Mouse (Mus musculus) midbrain, embryonic 14.5 days (tissue): ENCODE data around the gene Ints13. TPM values are rescaled to one million over a fixed set of nuclear protein-coding genes. Genes with fewer than 3 reads are reported as not detected.
A peak's percentile ranks its signal among the peaks of the same experiment; 100 is the strongest.

Experiments
- ATAC-seq: fragments of 200-750 bp; cut with Nextera tagmentation; 2 replicates; pipeline ENCODE4 v1.8.0; 2017; ENCODE audit warnings: moderate number of reproducible peaks, moderate library complexity; ENCODE audit not compliant: low FRiP score, low TSS enrichment
- DNase-seq: peaks from one replicate; pipeline ENCODE4 v3.0.0-alpha.2; 2015
- H3K27ac ChIP-seq: fragments of 300-500 bp; sonication (generic); replicated peaks from 2 replicates; pipeline ENCODE4 v1.5.1; 2014; ENCODE audit warnings: mild to moderate bottlenecking, low read depth, low read length, moderate library complexity
- H3K27me3 ChIP-seq: fragments of 300-500 bp; sonication (generic); 2 replicates; pipeline ENCODE4 v1.6.1; 2014; ENCODE audit warnings: low read length, control low read depth, mixed read lengths; ENCODE audit not compliant: control insufficient read depth, insufficient read depth
- H3K36me3 ChIP-seq: fragments of 300-500 bp; sonication (generic); 2 replicates; pipeline ENCODE4 v1.6.1; 2014; ENCODE audit warnings: low read length, control low read depth; ENCODE audit not compliant: control insufficient read depth, insufficient read depth
- H3K4me1 ChIP-seq: fragments of 300-500 bp; sonication (generic); 2 replicates; pipeline ENCODE4 v1.6.1; 2014; ENCODE audit warnings: mild to moderate bottlenecking, antibody characterized with exemption, low read length, control low read depth; ENCODE audit not compliant: control insufficient read depth, insufficient read depth
- H3K4me2 ChIP-seq: fragments of 300-500 bp; sonication (generic); 2 replicates; pipeline ENCODE4 v1.6.1; 2014; ENCODE audit warnings: mild to moderate bottlenecking, low read length, moderate library complexity
- H3K4me3 ChIP-seq: fragments of 300-500 bp; sonication (generic); replicated peaks from 2 replicates; pipeline ENCODE4 v1.5.1; 2014; ENCODE audit warnings: low read depth, low read length
- H3K9ac ChIP-seq: fragments of 300-500 bp; sonication (generic); replicated peaks from 2 replicates; pipeline ENCODE4 v1.6.1; 2014; ENCODE audit warnings: mild to moderate bottlenecking, low read length, moderate library complexity
- H3K9me3 ChIP-seq: fragments of 300-500 bp; sonication (generic); 2 replicates; pipeline ENCODE4 v1.6.1; 2016; ENCODE audit warnings: low read length, control low read depth, mixed read lengths; ENCODE audit not compliant: control insufficient read depth
- WGBS: fragments of 180-500 bp; shearing (Covaris S2); extraction: QIAGEN DNeasy Blood & Tissue Kit; methylation state at CpG from one replicate; pipeline ENCODE4 v1.1.7; 2014; 5-methylcytosine and 5-hydroxymethylcytosine counted together
- polyA plus RNA-seq: library from polyadenylated mRNA; unstranded; fragments of >200 nt; fragmentation: Nextera tagmentation; extraction: Ambion mirVana; gene quantifications from 2 replicates; pipeline ENCODE4 v1.2.1, GENCODE M21; 2014

The Ints13 gene
- polyA plus RNA-seq, 1 experiment from 2014 or later = 53.9 TPM

GRCm38 (mm10) chr6:146513899-146514298 lies 63.7 kb downstream of the Ints13 start:
- DNase-seq (no peak), ATAC-seq (no peak)
- no peak overlapping the region for H3K9ac ChIP-seq
- 68% methylated on average over 5 of the region's 5 CpGs for WGBS
- no peaks in the 10 kb centered on the region for H3K36me3 ChIP-seq
- H3K4me3 ChIP-seq = no peak overlapping the region
- H3K4me1 ChIP-seq = no peaks in the 10 kb centered on the region
- no peaks in the 10 kb centered on the region for H3K27me3 ChIP-seq
- H3K9me3 ChIP-seq = no peaks in the 10 kb centered on the region
- H3K27ac ChIP-seq = no peak overlapping the region
- H3K4me2 ChIP-seq = no peak overlapping the region

- DNase-seq (no peak), ATAC-seq (no peak)
- H3K27ac ChIP-seq = no peak overlapping the region
- H3K9me3 ChIP-seq = no peaks in the 10 kb centered on the region
- no peaks in the 10 kb centered on the region for H3K4me1 ChIP-seq
- no peaks in the 10 kb centered on the region for H3K27me3 ChIP-seq
- no peak overlapping the region for H3K4me2 ChIP-seq
- WGBS = 94% methylated on average over 8 of the region's 8 CpGs
- no peak overlapping the region for H3K9ac ChIP-seq
- H3K36me3 ChIP-seq = no peaks in the 10 kb centered on the region
- no peak overlapping the region for H3K4me3 ChIP-seq
These were observed 64.3 kb downstream of the Ints13 start for GRCm38 (mm10) chr6:146513384-146513783.

GRCm38 (mm10) chr6:146511511-146511910 lies 66.1 kb downstream of the Ints13 start:
- no peaks in the 10 kb centered on the region for H3K4me1 ChIP-seq
- ATAC-seq (no peak), DNase-seq (no peak)
- H3K9me3 ChIP-seq = no peaks in the 10 kb centered on the region
- H3K27ac ChIP-seq = no peak overlapping the region
- H3K36me3 ChIP-seq = no peaks in the 10 kb centered on the region
- no peaks in the 10 kb centered on the region for H3K27me3 ChIP-seq
- no peak overlapping the region for H3K4me2 ChIP-seq
- 86% methylated on average over 8 of the region's 8 CpGs for WGBS
- H3K9ac ChIP-seq = no peak overlapping the region
- H3K4me3 ChIP-seq = no peak overlapping the region

- no peak overlapping the region for H3K4me2 ChIP-seq
- no peaks in the 10 kb centered on the region for H3K4me1 ChIP-seq
- no peaks in the 10 kb centered on the region for H3K9me3 ChIP-seq
- H3K4me3 ChIP-seq = no peak overlapping the region
- WGBS = 87% methylated on average over 2 of the region's 2 CpGs
- H3K27me3 ChIP-seq = no peaks in the 10 kb centered on the region
- H3K36me3 ChIP-seq = no peaks in the 10 kb centered on the region
- no peak overlapping the region for H3K9ac ChIP-seq
- DNase-seq (no peak), ATAC-seq (no peak)
- H3K27ac ChIP-seq = no peak overlapping the region
These were observed 67.7 kb downstream of the Ints13 start for GRCm38 (mm10) chr6:146509891-146510290.

- Histone ChIP-seq H3K9me3 (no peaks in the 10 kb centered on the region), H3K4me2 (no peak overlapping the region), H3K4me3 (no peak overlapping the region), H3K27ac (no peak overlapping the region), H3K9ac (no peak overlapping the region), H3K36me3 (no peaks in the 10 kb centered on the region), H3K27me3 (peaks cover 22% of the 10 kb centered on the region), H3K4me1 (peaks cover 12% of the 10 kb centered on the region)
- ATAC-seq (no peak), DNase-seq (no peak)
- WGBS = 86% methylated on average over 2 of the region's 2 CpGs
These were observed 73.2 kb downstream of the Ints13 start for GRCm38 (mm10) chr6:146504459-146504858.

GRCm38 (mm10) chr6:146502856-146503255 lies 74.8 kb downstream of the Ints13 start:
- WGBS = 39% methylated on average over 3 of the region's 3 CpGs

GRCm38 (mm10) chr6:146501866-146502804 lies 75.5 kb downstream of the Ints13 start, which contains the start of gene Itpr2:
Itpr2 (minus strand) TSS chr6:146502223.
- H3K9ac ChIP-seq = peak within 1 kb of the TSS; percentile 51
- H3K9me3 ChIP-seq = no peaks in the 10 kb centered on the region
- peak within 1 kb of the TSS; percentile 59 for H3K4me3 ChIP-seq
- H3K4me2 ChIP-seq = peak within 1 kb of the TSS; percentile 97
- ATAC-seq = peak; percentile 85
- 0 out of 2 replicates have a peak within 1 kb of the TSS, but pooled peaks have one; percentile 13 for H3K27ac ChIP-seq
- no peaks in the 10 kb centered on the region for H3K36me3 ChIP-seq
- DNase-seq = peak; percentile 72
- peaks cover 22% of the 10 kb centered on the region for H3K27me3 ChIP-seq
- H3K4me1 ChIP-seq = peaks cover 12% of the 10 kb centered on the region
- WGBS = under 1% methylated on average over 70 of the region's 70 CpGs

More at GRCm38 (mm10) chr6:146502856-146503255, 74.8 kb downstream of the Ints13 start:
- Histone ChIP-seq H3K36me3 (no peaks in the 10 kb centered on the region), H3K27me3 (peaks cover 22% of the 10 kb centered on the region), H3K4me3 (peak overlapping the region; percentile 59), H3K4me2 (peak overlapping the region; percentile 97), H3K27ac (no peak overlapping the region), H3K4me1 (peaks cover 12% of the 10 kb centered on the region), H3K9ac (peak overlapping the region; percentile 51; the same call in 1 of the 2 replicates), H3K9me3 (no peaks in the 10 kb centered on the region)
- ATAC-seq (no peak), DNase-seq (no peak)

- Histone ChIP-seq H3K9ac (peak overlapping the region; percentile 51), H3K27me3 (peaks cover 22% of the 10 kb centered on the region), H3K27ac (0 out of 2 replicates have a peak overlapping the region, but pooled peaks have one; percentile 13), H3K4me1 (peaks cover 12% of the 10 kb centered on the region), H3K4me3 (peak overlapping the region; percentile 59), H3K36me3 (no peaks in the 10 kb centered on the region), H3K4me2 (peak overlapping the region; percentile 97), H3K9me3 (no peaks in the 10 kb centered on the region)
- under 1% methylated on average over 30 of the region's 30 CpGs for WGBS
- peak; percentile 51; the same call in 1 of the 2 replicates for ATAC-seq
- DNase-seq = peak; percentile 54
These were observed 76.2 kb downstream of the Ints13 start for GRCm38 (mm10) chr6:146501316-146501865.
